Mouse (Mus musculus) right cerebral cortex, postnatal 25 days (tissue): ENCODE results near the gene Kmt2e.
"Not testable (repeated sequence)": the region's sequence is repeated elsewhere in the genome, so short reads cannot be mapped to it uniquely, and the experiment has no call there.

Experiments
- DNase-seq: peaks from one replicate; pipeline ENCODE4 v3.0.0; 2022

Kmt2e gene

GRCm38 (mm10) chr5:23434598-23435481 lies 599 bp downstream of the Kmt2e start:
- peak; percentile 68 for DNase-seq

GRCm38 (mm10) chr5:23435482-23436125 lies 1.4 kb downstream of the Kmt2e start:
- no peak for DNase-seq

- DNase-seq = no peak
Observed at GRCm38 (mm10) chr5:23436735-23437134, 2.5 kb downstream of the Kmt2e start.

GRCm38 (mm10) chr5:23439857-23440256 lies 5.6 kb downstream of the Kmt2e start:
- no peak for DNase-seq

DNA sequence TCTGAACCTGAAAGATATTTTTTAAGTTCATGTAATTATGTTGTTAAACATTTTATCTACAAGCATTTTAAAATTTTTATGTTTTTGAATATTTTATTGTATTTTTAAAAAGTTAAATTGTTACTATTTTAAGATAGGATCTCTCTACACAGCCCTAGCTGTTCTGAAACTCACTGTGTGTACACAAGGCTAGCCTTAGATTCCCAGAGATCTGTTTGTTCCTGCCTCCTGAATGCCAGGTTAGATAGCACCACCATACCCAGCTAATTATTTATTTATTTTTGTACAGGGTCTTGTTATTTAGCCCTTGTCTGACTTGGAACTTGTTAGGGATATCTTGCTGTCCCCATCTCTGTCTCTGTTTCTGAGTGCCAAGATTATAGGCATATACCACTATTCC lies 6.3 kb downstream of the Kmt2e start:
- no peak for DNase-seq

- no peak for DNase-seq
Observed at GRCm38 (mm10) chr5:23441916-23442315, 7.7 kb downstream of the Kmt2e start.

DNA sequence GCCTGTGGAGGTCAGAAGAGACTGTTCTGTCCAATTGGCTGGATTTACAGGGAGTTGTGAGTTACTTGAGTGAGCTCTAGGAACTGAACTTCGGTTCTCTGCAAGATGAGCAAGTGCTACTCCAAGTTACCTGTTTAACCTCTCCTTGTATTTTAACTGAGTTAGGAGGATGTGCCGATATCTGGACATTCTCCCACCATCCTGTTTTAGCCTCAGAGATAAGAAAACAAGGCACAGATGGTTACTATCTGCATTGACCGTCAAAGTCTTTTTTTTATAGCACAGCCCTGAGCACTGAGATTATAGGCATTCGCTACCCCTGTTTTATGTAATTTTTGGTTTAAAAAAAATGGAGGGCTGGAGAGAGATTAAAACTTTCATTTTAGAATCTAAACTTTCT lies 10.2 kb downstream of the Kmt2e start:
- no peak for DNase-seq

- DNase-seq = not testable (repeated sequence)
Observed at GRCm38 (mm10) chr5:23453561-23453960, 19.3 kb downstream of the Kmt2e start.

DNA sequence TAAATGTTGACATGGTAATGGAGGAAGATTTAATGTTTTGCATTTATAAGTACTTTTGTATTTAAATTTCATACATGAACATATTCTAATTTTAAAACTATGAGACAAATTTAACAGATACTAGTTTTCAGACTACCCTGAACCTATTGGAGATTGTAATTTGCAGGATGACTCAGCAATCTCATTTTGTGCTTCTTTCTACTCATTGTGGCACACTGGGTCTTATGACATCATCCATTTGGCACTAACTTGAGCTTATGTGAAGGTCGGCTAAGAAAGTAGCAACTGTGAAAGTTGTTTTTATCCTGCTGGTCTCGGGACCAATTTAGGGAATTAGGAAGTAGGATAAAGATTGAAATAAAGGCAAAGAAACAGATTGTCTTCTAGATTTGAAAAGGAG lies 27.4 kb downstream of the Kmt2e start:
- DNase-seq = no peak

GRCm38 (mm10) chr5:23464247-23464646 lies 30.0 kb downstream of the Kmt2e start:
- DNase-seq = no peak

- no peak for DNase-seq
Observed at GRCm38 (mm10) chr5:23464743-23465142, 30.5 kb downstream of the Kmt2e start.

GRCm38 (mm10) chr5:23466546-23466945 lies 32.3 kb downstream of the Kmt2e start:
- DNase-seq = no peak

DNA sequence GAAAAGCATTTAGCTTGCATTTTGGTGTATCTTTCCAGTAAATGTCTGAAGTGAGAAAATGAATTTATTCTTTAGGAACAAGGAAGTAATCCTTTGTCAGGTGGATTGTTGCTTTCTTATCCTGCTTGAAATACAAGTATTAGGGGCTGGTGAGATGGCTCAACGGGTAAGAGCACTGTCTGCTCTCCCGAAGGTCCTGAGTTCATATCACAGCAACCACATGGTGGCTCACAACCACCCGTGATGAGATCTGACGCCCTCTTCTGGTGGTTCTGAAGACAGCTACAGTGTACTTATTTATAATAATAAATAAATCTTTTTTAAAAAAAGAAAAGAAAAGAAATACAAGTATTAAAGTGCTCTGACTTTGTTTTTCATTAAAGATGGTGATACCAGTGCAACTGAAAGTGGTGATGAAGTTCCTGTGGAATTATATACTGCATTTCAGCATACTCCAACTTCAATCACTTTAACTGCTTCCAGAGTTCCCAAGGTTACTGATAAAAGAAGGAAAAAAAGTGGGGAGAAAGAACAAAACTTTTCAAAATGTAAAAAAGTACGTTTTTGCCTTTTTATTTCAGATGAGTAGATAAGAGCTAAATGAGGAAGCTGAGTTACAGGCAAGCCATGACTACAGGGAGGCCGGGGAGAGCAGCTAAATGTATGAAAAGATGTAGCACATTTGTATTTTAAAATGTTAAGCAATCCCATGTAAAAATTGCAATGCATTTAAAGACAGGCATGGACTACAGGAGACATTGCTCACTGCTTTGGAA lies 39.0 kb downstream of the Kmt2e start:
- DNase-seq = no peak

- no peak for DNase-seq
Observed at GRCm38 (mm10) chr5:23483811-23484210, 49.6 kb downstream of the Kmt2e start.

GRCm38 (mm10) chr5:23489231-23489630 lies 55.0 kb downstream of the Kmt2e start:
- no peak for DNase-seq

DNA sequence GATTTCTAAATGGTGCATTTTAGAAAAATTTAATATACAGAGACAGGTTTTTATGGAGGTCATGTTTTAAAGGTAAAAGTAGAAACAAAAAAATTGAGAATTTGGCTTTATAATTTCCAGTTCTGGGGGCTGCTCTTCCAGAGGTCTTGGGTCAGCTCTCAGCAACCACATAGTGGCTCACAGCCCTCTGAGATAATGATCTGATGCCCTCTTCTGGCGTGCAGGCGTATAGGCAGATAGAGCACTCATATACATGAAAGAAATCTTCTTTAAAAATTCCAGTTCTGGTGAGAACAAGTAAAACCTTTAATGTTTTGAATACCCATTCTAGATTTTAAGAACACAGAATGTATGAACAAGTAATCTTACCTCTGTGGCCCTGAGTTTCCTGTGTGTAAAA lies 56.6 kb downstream of the Kmt2e start:
- no peak for DNase-seq

GRCm38 (mm10) chr5:23496396-23496795 lies 62.2 kb downstream of the Kmt2e start:
- no peak for DNase-seq

DNA sequence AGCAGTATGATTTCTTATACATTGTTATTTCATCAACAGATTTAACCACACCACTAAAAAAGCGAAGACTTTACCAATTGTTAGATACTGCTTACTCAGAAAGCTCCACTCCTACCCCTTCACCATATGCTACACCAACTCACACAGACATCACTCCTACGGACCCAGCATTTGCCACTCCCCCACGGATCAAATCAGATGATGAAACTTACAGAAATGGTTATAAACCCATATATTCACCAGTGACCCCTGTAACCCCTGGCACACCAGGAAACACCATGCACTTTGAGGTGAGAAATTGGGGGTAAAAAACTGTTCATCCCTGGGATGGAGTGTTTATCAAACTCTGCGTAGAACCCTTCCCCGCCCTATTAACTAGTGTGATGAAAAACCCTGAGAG lies 62.7 kb downstream of the Kmt2e start:
- DNase-seq = no peak

DNA sequence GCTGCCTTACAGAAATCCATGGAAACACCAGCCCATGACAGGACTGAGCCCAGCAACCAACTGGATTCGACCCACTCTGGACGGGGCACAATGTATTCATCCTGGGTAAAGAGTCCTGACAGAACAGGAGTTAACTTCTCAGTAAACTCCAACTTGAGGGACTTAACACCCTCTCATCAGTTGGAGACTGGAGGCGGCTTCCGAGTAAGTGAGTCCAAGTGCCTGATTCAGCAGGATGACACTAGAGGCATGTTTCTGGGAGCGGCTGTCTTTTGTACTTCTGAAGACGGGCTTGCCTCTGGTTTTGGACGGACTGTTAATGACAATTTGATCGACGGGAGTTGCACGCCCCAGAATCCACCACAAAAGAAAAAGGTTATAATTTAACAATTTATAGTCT lies 63.7 kb downstream of the Kmt2e start:
- DNase-seq = no peak

GRCm38 (mm10) chr5:23499257-23499656 lies 65.0 kb downstream of the Kmt2e start:
- DNase-seq = no peak

DNA sequence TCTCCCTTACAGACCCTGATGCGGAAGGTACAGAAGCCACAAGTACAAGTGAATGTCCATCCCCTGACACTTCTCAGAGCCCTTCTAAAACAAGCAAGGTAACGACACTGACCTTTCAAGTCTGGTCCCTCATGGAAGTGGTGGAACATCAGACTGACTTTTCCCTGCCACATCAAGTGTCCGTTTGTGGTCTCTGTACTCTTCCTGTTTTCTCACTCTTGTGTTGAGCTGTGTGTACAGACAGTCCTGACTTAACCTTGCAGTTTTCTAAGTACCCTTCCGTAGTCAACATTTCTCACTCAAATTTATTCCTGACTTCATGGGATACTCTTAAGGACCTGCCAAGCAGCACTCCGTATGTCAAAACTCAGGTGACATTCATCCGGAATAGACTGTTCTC lies 66.5 kb downstream of the Kmt2e start:
- no peak for DNase-seq

DNA sequence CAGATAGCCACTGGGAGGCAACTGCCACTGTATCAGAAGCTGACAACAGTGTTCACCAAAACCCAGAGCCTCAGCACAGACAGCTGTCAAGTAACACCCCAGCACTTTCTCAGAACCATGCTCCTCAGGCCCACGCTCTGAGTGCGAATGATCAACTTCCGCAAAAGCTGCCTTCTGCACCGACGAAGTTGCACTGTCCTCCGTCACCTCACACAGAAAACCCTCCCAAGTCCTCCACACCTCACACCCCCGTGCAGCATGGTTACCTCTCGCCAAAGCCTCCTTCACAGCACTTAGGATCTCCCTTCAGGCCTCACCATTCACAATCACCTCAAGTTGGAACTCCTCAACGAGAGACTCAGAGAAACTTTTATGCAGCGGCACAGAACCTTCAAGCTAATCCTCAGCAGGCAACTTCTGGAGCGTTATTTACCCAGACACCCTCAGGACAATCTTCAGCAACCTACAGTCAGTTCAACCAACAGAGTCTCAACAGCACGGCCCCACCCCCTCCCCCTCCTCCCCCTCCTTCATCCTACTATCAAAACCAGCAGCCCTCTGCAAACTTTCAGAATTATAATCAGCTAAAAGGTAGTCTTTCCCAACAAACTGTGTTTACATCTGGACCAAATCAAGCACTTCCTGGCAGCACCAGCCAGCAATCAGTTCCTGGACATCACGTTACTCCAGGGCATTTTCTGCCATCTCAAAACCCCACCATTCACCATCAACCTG lies 67.5 kb downstream of the Kmt2e start:
- peak; percentile 42 for DNase-seq
